Mouse (Mus musculus) cerebellum, adult 18-20 months (tissue): ENCODE measurements around the gene Ttll5.

Experiments
- DNase-seq, 2 experiments: peaks; one replicate each; pipeline ENCODE4 v3.0.0; 2021

Ttll5 gene

DNA sequence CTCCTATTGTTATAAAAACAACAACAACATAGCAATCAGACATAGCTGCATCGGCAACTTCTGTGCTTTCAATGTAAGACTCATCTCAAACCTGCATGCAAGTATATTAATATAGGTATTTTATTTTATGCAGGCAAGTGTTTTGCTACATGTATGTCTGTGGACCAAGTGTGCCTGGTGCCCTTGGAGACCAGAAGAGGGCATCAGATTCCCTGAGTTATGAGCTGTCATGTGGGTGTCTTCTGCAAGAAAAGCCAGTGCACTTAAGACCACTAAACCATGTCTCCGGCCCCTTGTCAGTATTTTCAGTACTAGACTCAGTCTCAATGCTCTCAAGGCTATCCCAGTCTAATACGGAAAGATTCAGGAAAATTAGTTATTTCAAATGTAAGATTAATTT is 106.3 kb downstream of the Ttll5 start:
- DNase-seq: peak in 1 of 2 experiments; percentile 25

DNA sequence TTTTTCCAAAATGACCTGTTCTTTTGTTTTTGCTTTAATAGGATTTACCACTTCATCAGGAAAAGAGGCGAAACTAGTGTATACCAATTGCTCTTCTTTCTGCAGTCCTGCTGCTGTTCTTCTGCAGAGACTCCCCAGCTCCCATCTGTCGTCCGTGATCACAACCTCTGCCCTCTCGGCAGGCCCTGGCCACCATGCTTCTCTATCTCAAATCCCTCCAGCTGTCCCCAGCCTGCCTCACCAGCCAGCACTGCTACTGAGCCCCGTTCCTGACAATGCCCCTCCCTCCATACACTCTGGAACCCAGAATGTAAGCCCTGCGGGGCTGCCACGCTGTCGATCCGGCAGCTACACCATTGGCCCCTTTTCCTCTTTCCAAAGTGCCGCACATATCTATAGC is 108.8 kb downstream of the Ttll5 start:
- no peak for DNase-seq

DNA sequence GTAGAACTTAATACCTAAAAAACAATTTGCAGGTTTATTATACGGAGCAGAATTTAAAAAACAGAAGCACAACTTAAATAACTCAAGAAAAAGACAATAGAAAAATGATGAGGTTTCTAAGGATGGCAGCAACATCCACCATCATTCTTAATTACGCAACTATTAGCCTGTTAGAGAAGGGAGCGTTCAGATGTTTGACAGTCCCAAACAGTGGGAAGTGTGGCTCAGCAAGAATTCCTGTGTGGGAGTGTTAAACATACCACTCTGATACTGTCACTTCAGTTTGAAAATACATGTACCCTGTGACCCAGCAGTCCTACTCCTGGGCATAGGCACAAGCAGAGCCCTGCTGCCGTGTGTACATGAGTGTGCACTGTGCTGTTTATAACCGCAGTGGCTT is 112.9 kb downstream of the Ttll5 start:
- DNase-seq: no peak

DNA sequence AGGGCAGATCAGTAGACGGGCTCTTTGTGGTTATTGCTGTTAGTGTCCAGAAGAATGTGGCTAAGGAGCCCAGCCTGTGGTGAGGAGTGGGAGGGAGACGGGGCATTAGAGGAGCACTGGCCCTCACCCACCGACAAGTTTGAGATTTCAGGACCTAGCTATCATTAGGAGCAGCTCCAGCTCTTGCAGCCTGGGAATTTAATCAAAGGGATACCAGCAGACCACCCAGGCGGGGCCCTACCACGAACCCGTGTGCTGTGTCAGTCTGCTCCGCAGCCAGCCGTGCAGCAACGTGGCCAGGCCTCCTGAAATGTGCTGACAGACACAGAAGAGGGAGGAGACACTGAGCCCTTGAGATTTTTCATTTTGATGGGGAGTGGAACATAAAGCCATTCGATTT is 119.0 kb downstream of the Ttll5 start:
- no peak for DNase-seq

DNA sequence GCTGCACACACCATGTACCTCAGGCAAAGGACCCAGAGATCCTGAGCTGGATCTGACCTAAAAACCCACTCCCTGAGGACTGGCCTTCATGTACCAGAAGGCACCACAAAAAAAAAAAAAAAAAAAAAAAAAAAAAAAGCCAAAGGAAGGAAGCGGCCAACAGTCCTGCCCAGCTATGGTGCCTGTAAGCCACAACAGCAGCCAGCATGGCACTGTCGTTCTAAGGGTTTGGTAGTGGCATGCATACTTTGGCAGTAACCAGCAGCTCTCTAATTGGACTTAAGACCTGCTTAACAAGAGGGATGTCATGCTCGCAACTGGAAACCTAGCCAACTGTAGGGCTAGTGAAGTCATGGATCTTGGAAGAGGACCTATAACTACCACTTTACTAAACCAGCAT is 120.0 kb downstream of the Ttll5 start:
- no peak for DNase-seq

DNA sequence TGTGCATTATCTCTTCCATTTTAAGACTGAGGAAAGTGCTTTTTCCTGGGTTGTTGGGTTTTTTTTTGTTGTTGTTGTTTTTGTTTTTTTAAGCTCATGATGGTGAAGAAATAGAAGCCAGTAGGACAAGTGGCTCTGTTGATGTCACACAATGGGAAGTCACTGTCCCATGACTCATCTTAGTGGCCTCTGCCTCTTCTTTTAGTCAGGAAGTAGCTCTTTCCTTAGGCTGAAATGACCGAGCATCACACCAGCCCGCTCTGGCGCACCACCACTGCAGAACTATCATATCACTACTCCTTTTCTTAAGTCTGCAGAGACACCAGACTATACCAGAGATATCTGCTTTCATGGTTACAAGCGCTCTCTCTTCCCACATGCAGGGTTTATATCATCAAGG is 122.7 kb downstream of the Ttll5 start:
- DNase-seq: no peak

DNA sequence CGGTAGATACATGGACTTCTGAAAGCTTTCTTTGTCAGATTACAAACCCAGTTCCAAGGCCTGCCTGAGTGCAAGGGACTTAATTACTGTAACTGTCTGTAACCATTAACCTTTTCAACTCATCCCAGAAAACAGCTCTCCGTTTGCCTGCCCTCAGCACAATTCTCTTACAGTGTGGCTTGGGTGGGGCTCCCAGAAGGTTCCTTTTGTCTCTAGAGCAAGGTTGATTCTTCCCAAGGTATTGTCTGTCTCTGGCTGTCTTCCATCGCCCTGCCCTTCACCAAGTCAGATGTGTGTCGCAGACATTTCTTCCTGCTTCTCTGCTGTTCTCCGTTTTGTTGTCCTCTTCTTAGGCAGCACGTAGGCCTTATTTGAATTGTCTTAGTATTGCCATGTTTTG is 125.2 kb downstream of the Ttll5 start:
- DNase-seq: no peak

DNA sequence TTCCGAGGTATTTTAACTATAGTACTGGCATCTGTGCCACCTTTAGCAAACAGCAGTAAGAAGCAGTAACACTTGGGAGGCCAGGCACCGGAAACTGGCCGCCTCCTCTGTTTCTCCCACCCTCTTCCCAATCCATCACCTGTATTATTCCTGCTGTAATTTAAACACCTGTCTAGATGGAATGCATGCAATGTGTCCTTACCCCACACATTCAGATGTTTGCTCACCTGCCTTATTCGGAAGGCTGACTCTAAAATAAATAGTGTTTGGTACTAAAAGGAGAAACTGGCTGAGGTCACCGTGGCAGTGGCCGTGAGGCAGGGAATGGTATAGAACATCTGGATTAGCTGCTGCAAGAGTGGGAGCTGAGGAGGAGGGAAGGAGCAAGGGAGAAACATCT is 125.9 kb downstream of the Ttll5 start:
- DNase-seq: no peak

DNA sequence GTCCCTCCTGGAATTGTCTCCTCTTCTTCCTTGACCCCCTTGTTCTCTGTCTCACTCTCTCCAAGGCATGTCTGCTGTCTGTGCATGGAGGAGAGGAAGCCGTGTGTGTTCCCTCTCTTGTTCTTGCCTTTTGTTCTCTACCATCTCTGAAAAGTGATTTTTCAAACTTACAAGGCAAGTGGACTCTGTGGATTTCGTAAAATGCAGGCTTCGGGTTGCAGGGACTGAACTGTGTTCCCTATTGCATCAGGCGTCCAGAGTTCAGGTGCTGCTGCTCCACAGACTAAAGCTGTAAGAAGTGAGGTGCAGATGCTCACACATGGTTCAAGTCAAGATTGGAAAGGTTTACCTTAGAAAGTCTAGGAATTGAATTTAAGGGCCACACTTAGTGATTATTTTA is 126.6 kb downstream of the Ttll5 start:
- DNase-seq: no peak

DNA sequence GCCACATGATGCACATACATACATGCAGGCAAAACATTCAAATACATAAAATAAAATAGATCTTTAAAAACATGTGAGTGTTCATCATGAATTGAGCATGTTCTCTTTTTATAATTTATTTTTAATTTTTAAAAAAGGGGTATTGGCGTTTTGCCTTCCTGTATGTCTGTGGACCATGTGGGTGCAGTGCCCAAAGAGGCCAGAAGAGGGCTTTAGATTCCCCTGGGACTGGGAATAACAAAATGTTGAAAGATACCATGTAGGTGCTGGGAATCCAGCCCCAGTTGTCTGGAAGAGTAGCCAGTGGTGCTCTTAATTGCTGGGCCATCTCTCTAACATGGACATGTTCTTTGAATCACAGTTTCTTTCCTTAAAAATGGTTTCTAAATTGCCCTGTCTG is 127.4 kb downstream of the Ttll5 start:
- DNase-seq: no peak

DNA sequence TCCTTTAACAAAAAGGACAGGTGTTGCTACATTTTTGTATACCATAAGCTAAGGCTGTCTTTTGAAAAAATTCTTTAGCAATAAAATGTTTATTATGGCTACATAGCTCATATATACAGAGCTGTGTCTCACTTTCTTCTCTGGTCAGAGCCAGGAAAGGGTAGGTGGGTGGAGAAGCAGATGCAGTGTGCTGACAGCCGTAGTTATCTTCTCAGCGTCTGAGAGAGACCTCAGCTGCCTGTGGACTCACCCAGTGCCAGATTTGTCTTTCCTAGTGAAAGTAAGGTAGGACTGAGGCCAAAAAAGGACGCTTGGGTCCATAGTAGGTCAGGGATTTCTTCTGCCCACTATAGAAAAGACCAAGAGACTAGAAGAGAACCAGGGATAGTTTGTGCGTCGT is 127.9 kb downstream of the Ttll5 start:
- no peak for DNase-seq

DNA sequence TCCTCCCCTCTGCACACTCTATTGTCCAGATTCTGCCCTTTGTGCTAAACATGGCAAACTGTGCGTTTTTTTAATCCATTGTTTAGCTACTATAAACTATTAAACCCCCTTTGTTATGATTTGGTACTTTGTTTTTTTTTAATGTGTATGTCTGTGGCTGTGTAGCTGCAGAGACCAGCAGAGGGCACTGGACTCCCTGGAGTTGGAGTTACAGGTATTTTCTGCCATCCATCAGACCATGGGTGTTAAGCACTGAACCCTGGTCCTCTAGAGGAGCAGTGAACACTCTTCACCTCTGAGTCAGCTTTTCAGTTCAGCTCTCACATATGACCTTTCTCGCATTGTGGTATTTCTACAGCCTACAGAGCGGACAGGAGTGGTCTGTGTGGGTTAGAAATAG is 129.7 kb downstream of the Ttll5 start:
- DNase-seq: no peak

DNA sequence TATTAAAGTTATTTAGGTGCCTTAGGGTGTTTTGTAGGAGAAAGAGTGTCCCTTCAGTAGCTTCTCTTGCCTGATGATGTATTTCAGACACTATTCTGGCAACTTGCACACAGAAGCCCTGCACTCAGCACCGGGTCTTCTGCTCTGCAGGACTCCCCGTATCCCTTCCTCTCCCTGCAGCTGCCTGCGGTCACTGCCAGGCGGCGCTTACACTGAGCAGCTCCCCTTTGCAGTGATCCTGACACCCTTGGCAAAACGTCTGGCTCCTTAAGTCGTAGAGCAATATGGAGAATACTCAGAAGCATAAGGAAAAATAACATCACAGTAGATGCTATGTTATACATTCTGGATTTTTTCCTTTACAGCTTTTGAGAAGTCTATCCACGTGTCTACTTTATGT is 130.6 kb downstream of the Ttll5 start:
- no peak for DNase-seq

DNA sequence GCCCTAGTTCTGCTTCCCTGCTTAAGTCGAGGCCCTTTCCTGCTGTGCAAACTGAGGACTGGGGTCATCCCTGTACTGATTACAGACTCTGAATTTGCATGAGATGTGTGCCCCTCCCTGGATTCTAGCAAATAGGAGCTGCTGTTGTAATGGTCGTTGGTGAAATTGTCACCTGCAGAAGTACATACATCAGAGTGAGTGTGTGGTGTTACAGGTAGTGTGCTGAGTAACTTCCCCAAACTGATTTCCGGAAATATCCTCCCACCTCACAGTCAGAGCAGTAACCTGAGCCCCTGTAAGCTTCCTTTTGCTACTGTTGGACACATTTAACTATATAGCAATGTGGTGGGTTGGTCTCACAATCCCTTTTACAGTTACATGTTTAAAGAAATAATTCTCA is 131.2 kb downstream of the Ttll5 start:
- no peak for DNase-seq

DNA sequence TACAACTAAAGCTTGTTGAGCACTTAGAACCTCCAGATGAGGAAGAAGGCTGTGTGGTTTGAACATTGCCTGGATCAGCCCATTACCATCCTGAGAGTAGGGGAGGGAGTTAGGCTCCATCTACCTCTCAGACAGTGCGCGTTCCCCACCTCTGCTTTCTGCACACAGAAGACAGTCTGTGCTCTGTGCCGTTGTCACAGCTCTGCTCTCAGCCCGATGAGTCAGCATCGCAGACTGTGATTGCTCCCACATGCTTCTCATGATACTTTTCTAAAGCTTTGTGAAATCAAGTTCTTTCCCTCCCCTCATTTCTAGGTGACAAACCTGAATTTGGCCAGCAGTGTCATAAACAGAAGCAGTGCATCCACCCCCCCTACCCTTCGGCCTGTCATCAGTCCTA is 131.8 kb downstream of the Ttll5 start:
- DNase-seq: no peak

DNA sequence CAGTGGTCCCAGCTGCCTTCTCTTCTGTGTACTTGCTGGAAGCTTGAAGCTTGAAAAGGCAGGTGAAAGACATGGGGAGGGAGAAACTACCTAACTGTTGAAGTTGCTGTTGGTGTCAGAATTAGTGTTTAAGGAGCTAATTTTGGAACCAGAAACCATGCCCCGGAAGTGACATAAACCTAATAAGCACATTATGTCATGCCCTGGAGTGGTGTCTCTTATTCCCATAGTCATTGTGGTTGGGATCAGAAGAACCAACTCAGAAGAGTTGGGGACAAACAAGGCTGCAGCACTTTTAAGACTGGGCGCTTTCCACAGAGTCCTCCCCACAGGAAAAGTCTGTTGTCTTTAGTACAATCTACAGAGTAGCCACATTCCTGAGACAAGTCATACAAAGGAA is 134.0 kb downstream of the Ttll5 start:
- DNase-seq: no peak

DNA sequence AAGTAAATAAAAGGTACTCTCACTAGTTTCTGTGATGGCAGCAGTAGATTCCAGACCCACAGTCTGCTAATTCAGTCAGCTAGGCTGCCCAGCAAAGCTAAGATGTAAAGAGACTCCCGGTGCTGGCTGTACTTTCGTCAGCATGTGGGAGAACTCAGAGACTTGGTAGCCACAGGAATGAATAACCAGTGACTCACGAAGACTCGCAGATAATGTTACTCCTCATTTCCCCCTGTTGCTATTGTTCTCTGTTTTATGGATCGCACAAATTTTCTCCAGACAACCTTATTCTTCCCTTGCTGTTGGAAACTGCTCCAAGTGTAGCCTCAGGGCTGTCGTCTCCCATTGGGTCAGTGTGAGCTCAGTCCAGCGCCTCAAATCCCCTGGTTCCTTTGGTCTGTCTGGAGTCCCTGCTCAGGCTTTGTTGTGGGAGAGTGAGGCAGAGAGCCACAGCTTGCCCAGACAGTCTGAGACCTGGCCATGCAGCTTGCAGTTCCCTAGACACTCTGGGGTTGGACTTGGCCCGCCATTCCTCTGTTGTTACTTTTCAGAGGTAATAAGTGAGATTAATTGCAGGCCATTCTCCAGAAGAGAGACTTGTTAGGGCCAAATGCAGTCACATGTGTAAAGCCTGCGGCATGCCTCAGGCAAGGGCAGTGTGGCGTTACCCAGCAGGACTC is 135.5 kb downstream of the Ttll5 start:
- no peak for DNase-seq

DNA sequence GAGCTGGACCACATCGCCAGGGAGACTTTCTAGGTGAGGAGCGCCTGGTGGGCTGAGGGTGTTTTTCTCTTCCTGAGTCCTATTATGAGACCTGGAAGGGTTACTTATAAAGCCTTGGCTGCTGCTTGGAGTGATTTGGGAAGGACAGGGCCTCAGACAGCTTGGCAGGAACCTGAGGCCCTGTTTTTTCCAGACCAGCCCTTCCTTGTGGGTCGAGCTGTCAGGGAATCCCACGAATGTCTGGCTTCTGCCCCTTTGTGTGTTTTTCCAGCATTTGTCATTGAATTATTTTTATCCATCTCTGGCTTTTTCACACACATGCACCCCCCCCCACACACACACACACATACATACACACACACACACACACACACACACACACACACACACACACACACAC is 136.2 kb downstream of the Ttll5 start:
- no peak for DNase-seq

DNA sequence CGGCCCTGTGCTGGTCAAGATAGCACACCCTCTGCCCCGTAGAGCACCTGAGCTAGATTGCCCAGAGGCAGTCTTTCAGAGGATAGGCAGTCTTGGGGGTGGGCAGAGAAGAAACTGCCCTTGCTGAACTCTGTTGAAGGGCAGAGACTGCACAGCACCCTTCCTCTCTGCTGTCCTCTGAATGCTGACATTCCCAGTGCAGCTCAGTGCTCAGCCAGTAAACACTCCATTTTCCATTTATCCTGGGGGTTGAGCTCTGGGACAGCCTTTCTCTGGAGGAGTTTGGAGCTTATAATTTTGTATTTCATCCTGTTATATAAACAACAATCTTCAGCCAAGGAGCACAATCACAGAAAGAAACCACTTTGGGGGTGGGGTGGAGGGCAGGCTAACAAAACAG is 138.7 kb downstream of the Ttll5 start:
- DNase-seq: no peak

DNA sequence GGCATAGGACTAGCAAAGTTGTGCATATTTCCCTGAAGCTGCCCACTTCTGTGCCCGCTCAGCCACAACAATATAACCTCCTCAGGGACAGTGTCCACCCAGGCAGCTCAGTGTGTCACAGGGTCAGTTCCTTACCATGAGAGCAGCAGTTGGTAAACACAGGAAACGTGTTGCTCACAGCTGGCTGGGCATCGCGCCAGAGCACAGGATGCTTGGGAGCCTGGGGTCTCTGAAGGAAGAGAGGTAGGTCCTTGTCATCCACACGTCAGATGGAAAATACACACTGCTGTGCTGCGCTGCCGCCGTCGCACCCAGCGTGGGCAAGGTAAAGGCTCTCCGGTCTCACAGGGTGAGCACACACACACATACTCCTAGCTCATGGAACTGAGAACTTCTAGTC is 139.2 kb downstream of the Ttll5 start:
- no peak for DNase-seq

DNA sequence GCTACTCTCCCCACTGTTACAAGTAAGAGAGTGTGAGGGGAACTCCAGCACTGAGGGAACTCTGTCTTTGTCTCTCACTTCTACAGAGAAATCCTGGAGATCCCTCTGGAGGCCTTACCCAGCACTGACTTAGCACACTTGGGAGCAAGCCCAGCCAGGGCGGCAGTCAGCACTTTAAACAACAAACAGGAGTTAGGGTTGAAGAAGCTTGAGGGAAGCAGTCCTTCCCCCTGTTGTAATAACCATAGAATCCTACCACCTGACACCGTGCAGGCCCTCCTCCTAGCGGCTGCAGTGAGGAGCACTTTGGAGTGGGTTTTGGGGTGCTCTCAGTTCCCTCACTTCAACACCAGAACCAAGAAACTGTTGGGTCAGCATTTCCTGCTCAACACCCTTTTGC is 140.0 kb downstream of the Ttll5 start:
- no peak for DNase-seq

DNA sequence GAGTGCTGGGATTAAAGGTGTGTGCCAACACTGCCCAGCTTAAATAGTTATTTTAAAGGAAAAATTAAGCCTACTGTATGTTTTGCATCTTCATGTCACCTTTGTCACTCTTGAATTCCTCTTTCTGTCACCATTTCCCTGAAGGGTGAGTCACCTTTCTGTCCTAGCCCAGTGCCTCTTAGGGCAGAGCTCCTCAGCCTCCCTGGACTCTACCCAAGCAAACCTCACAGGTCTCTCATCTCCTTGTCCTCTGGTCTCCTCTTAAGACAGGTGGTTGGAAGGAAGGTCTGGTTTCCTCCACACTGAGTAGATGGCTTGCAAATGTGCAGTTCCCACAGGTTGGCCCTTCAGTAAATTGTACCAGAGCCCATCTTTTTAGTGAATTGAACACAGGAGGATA is 143.4 kb downstream of the Ttll5 start:
- no peak for DNase-seq

DNA sequence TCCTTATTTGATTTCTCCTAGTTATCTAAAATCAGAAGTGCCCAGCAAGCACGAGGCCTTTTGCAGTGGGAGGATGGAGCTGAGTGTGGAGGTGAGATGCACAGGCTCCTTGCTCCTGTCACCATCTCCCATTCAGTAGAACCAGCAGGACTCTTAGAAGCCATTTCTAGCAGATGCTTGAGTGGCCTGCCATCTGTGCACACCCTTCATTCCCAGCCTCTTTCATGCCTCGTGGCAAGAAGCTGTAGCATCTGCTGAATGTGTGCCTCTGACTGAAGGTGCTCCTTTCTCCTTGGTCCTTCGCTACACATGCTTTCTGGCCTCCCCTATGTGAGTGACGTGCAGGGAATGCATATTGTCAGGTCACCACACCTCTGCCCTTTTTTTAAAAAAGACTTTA is 143.9 kb downstream of the Ttll5 start:
- DNase-seq: peak in 1 of 2 experiments; percentile 23

DNA sequence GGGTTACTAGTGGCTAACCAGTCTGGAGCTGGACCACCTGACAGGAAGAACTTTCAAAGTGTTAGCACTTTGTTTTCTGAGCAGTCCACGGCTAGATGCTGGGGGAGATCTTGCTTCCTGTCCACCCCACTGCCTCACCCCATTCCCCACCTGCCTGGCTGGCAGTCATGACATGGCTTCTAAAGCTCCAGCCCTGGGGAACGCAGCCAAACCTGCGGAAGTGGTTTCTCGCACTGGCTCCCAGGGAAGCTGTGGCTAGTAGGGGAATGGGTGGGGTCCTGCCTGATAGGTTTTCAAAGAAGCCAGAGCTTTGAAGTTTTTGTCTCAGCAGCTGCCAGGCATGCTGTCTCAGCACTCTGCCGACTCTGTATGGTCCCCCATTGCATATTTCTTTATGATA is 145.1 kb downstream of the Ttll5 start:
- peak; percentile 59 to 60 for DNase-seq

DNA sequence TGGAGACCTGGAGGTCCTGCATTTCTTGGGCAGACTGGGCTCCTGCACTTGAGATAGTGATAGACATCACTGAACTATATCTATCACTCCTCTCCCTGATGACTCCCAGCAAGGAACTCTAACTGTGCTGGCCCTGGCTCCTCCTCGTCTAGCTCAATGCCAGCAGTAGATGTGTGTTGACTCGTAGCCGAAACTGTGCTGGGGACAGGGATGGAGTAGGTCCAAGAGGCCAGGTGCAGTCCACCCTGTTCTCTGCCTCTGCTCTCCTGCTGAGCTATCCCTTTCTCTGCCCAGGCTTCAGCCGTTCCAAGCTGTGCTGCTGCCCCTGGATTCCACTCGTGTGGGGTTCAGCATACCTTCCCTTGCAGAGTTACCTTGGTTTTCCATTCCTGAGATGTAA is 145.7 kb downstream of the Ttll5 start:
- peak; percentile 88 to 92 for DNase-seq

DNA sequence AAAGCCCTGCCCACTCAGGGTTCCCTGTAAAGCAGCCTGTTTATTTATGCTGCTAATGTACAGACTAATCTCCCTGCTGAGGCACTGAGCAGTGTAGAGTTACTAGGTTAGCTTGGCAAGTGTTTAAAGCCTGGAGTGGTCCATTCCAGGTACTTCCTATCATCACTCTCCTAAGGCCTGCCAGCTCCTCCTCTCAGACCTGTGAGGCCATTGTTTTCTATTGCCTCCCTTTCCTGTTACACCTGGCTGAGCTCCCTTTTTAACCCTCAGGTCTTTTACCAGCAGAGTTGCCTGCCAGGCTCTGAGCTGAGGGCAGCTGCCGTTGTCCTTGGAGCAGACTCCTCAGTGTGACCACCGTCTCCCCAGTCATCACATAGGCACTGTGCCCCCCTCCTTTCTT is 146.3 kb downstream of the Ttll5 start:
- peak; percentile 59 to 65 for DNase-seq
